10 mouse cellular contexts compared by ENCODE assay signal in the genomic region with DNA sequence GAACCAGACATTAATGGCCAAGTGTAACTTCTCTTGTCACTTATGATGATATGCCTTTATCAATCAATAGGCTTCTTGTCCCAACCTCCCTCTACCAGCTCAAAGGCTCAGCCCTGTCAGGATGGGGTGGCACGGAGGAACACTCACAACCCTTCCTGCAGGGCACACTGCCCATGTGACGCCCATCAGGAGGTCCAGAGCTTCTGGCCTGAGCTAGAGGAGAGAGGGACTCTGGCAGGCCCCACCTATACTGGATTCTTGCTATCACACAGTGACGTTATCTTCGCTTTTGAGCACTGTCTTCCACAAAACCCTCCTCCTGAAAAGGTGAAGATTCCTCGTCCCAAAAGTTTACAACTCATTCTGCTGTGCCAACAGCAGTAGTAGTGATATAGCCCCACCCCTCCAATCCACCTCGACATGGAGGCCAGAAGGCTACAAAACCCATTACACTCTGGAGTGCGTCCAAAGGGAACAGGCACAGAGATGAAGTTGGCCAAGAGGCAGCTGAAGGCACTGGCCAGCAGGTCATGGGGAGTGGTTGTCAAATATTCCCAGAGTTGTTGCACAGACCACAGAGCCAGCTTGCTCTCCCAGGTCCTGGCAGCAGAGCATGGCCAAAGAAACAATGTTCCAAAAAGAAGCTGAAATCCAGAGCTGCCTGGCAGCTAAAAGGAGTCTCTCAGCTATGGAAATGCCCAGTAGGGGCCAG. TPM values are rescaled to one million over a fixed set of nuclear protein-coding genes. Genes with fewer than 3 reads are reported as not detected.
DNase-seq lines count a peak whose midpoint lies in the region; ATAC-seq and TF ChIP-seq lines count a peak whose summit lies in the region.
"Had no signal": no experiment of that assay in that cellular context is flagged by ENCODE, and none has a peak within 500 bp of the region (broad histone marks: within the 10 kb centered on the region; RNA-seq: fewer than 3 reads in every experiment).

No protein-coding gene starts in this region.

- TF ChIP-seq CTCF in thymus, adult 2 months (IDR thresholded peaks at IDR 0.05; ENCODE audit: borderline replicate concordance, control insufficient read depth, extremely low read depth, insufficient read depth, low read length, poor library complexity) = no peak

- H3K36me3 ChIP-seq in hindbrain, embryonic 15.5 days = no peaks in the 10 kb centered on the region
- no peaks in the 10 kb centered on the region for H3K36me3 ChIP-seq in hindbrain, embryonic 12.5 days
- H3K36me3 ChIP-seq in thymus, adult 2 months (ENCODE audit: control insufficient read depth, insufficient read depth, low read length) = no peaks in the 10 kb centered on the region
- H3K36me3 ChIP-seq: G1E; limb, embryonic 12.5 days had no signal

- WGBS in hindbrain, embryonic 15.5 days = 85% methylated on average over 7 of the region's 7 CpGs
- WGBS in hindbrain, embryonic 12.5 days = 80% methylated on average over 7 of the region's 7 CpGs
- WGBS in thymus, adult 2 months = 86% methylated on average over 7 of the region's 7 CpGs

- no peak for TF ChIP-seq POLR2A in thymus, adult 2 months (IDR thresholded peaks at IDR 0.05; ENCODE audit: control insufficient read depth, extremely low read depth, insufficient read depth, low read length, poor library complexity)

- H3K4me3 ChIP-seq in hindbrain, embryonic 15.5 days = no peak overlapping the region
- no peak overlapping the region for H3K4me3 ChIP-seq in hindbrain, embryonic 12.5 days
- H3K4me3 ChIP-seq in thymus, adult 2 months (ENCODE audit: control insufficient read depth, insufficient read depth, low read length) = no peak overlapping the region
- H3K4me3 ChIP-seq: limb, embryonic 12.5 days had no signal

- H3K4me1 ChIP-seq in hindbrain, embryonic 15.5 days (replicated peaks) = peaks cover 32% of the 10 kb centered on the region
- H3K4me1 ChIP-seq in hindbrain, embryonic 12.5 days = peaks cover 54% of the 10 kb centered on the region
- no peaks in the 10 kb centered on the region for H3K4me1 ChIP-seq in thymus, adult 2 months (replicated peaks; ENCODE audit: control insufficient read depth, insufficient read depth, low read length)

- no peak overlapping the region for H3K9ac ChIP-seq in hindbrain, embryonic 15.5 days
- H3K9ac ChIP-seq in hindbrain, embryonic 12.5 days = no peak overlapping the region
- H3K9ac ChIP-seq: limb, embryonic 12.5 days had no signal

- no peaks in the 10 kb centered on the region for H3K9me3 ChIP-seq in hindbrain, embryonic 15.5 days
- no peaks in the 10 kb centered on the region for H3K9me3 ChIP-seq in hindbrain, embryonic 12.5 days (replicated peaks)
- H3K9me3 ChIP-seq: limb, embryonic 12.5 days had no signal

- peak; percentile 39; the same call in 1 of the 2 replicates for ATAC-seq in hindbrain, embryonic 15.5 days (ENCODE audit: low FRiP score, low read depth)
- ATAC-seq in hindbrain, embryonic 12.5 days (ENCODE audit: low FRiP score) = no peak

- H3K27me3 ChIP-seq in hindbrain, embryonic 15.5 days = no peaks in the 10 kb centered on the region
- no peaks in the 10 kb centered on the region for H3K27me3 ChIP-seq in hindbrain, embryonic 12.5 days
- H3K27me3 ChIP-seq in thymus, adult 2 months (ENCODE audit: control insufficient read depth, insufficient read depth, low read length) = no peaks in the 10 kb centered on the region
- H3K27me3 ChIP-seq: limb, embryonic 12.5 days had no signal

- H3K4me2 ChIP-seq in hindbrain, embryonic 15.5 days = no peak overlapping the region
- no peak overlapping the region for H3K4me2 ChIP-seq in hindbrain, embryonic 12.5 days (replicated peaks)
- H3K4me2 ChIP-seq: limb, embryonic 12.5 days had no signal

- H3K27ac ChIP-seq in hindbrain, embryonic 15.5 days (replicated peaks) = no peak overlapping the region
- no peak overlapping the region for H3K27ac ChIP-seq in hindbrain, embryonic 12.5 days
- H3K27ac ChIP-seq in thymus, adult 2 months (ENCODE audit: control insufficient read depth, insufficient read depth, low read length) = no peak overlapping the region
- H3K27ac ChIP-seq: limb, embryonic 12.5 days had no signal

- peak; percentile 77 for DNase-seq in NIH3T3 (ENCODE audit: low read depth)
- peak; percentile 86 for DNase-seq in cerebellum, adult 9-11 months
- DNase-seq in kidney, postnatal 14 days = peak; percentile 84
- no peak for DNase-seq in right cerebral cortex, postnatal 10 days (ENCODE audit: low spot score in 2 of 2)
- DNase-seq in thymus, adult 2 months = no peak
- DNase-seq in left cerebral cortex, adult 8-10 months (ENCODE audit: low spot score in 2 of 2) = no peak

RNA-seq across cellular contexts. Expression of a gene that starts 34.9 kb away (rescaled TPM):
- 54.2 and 54.4 TPM in 2 replicates for polyA plus RNA-seq in hindbrain, embryonic 15.5 days (2015; fragmentation: Nextera tagmentation; extraction: Ambion mirVana)
- 63.4 and 71.6 TPM in 2 replicates for polyA plus RNA-seq in hindbrain, embryonic 12.5 days (2016; fragmentation: Nextera tagmentation; extraction: Ambion mirVana)
- polyA plus RNA-seq in thymus, adult 2 months (2012; rRNA removed) = 33.3 and 36.7 TPM in 2 replicates
- total RNA-seq in left cerebral cortex, adult 8-10 months (2022) = 10 to 100 TPM; 45.6 to 54.7 (median 49.0) TPM
- polyA plus RNA-seq: G1E had no signal

Comparison
In these comparisons a context has a peak if more than half of its experiments do, and no peak if none do; other contexts are left out.
1. DNase-seq: peak in NIH3T3 (single experiment), cerebellum, adult 9-11 months (single experiment) and kidney, postnatal 14 days (single experiment); none in right cerebral cortex, postnatal 10 days (0 of 2), thymus, adult 2 months (single experiment) and left cerebral cortex, adult 8-10 months (0 of 2).